Mouse (Mus musculus) olfactory bulb, adult 2 months (tissue): Measurements from ENCODE around the gene Atp8a2.

Source experiments
- CTCF ChIP-seq: fragments of 200-500 bp; IDR thresholded peaks from 2 replicates; pipeline ENCODE4 v1.5.1; 2012; ENCODE audit warnings: low read depth, mild to moderate bottlenecking, low read length, moderate library complexity; ENCODE audit not compliant: insufficient read depth
- POLR2A ChIP-seq: fragments of 200-500 bp; IDR thresholded peaks from 2 replicates; pipeline ENCODE4 v1.6.1; 2012; ENCODE audit warnings: mild to moderate bottlenecking, low read depth, low read length, moderate library complexity; ENCODE audit not compliant: insufficient read depth

GRCm38 (mm10) chr14:60215000-60215399, 18.0 kb upstream of the Atp8a2 start:
- TF ChIP-seq CTCF: no peak
- no peak for TF ChIP-seq POLR2A
